Mouse (Mus musculus) layer of hippocampus, adult 6 months (tissue): ENCODE data around the gene Prkd2. TPM values are rescaled to one million over a fixed set of nuclear protein-coding genes. Genes with fewer than 3 reads are reported as not detected.

Experiments used
- long read RNA-seq, 2 experiments: library from polyadenylated mRNA; unstranded; transcript quantifications; one replicate each; pipeline ENCODE4 v2.0.0; 2019 to 2020
- polyA plus RNA-seq: library from polyadenylated mRNA; unstranded; fragments of <200 nt; fragmentation: Nextera tagmentation; gene quantifications from 2 replicates; pipeline ENCODE4 v1.2.3, GENCODE M21; 2021

Gene Prkd2
- polyA plus RNA-seq, result 0.85 and 0.94 TPM in 2 replicates
- long read RNA-seq, experiment 1, result 0 reads
- long read RNA-seq, experiment 2, transcript Prkd2-202 (19 exons, 3,251 nt), result major isoform, 5 of 14 reads
- long read RNA-seq, experiment 2, partial matches to known transcripts, result 6 of 14 reads
- long read RNA-seq, experiment 2, other reads (novel, unspliced or antisense), result 2 of 14 reads

GRCm38 (mm10) chr7:16842645-16843063 is at the start of gene Prkd2:
TSS of gene Prkd2 (plus strand) at chr7:16842902.

GRCm38 (mm10) chr7:16815351-16815941 is 27.3 kb upstream of the Prkd2 start, which contains the start of gene Strn4:
TSS of gene Strn4 (plus strand) at chr7:16815889.

GRCm38 (mm10) chr7:16816475-16817122 is 26.1 kb upstream of the Prkd2 start, which contains the start of gene Fkrp:
TSS of gene Fkrp (minus strand) at chr7:16816732.

GRCm38 (mm10) chr7:16875310-16875325 is 32.4 kb downstream of the Prkd2 start, which contains the start of gene Dact3:
TSS of gene Dact3 (plus strand) at chr7:16875317.

GRCm38 (mm10) chr7:16891641-16892351 is 49.1 kb downstream of the Prkd2 start, which contains the start of gene Gng8:
TSS of gene Gng8 (plus strand) at chr7:16891786.

GRCm38 (mm10) chr7:16906281-16906680 is 63.6 kb downstream of the Prkd2 start, which contains the start of gene Ptgir:
TSS of gene Ptgir (plus strand) at chr7:16906490.

Other genes with a start within 250 kb of the Prkd2 start
- gene Arhgap35, start 227.9 kb upstream of the Prkd2 start, polyA plus RNA-seq, result 11.8 and 13.4 TPM in 2 replicates
- 0.13 TPM in 1 of 2 replicates, not detected in the other for gene Ceacam15, start 167.2 kb upstream of the Prkd2 start, polyA plus RNA-seq
- gene Ceacam9, start 121.0 kb upstream of the Prkd2 start, polyA plus RNA-seq, result 0.10 TPM in 1 of 2 replicates, not detected in the other
- 475 and 500 TPM in 2 replicates for gene Ap2s1, start 104.5 kb upstream of the Prkd2 start, polyA plus RNA-seq
- 0.74 and 1.3 TPM in 2 replicates for gene Slc1a5, start 61.6 kb upstream of the Prkd2 start, polyA plus RNA-seq
- gene Strn4, start 27.0 kb upstream of the Prkd2 start, polyA plus RNA-seq, result 50.3 and 63.2 TPM in 2 replicates
- 20.2 and 23.1 TPM in 2 replicates for gene Fkrp, start 26.2 kb upstream of the Prkd2 start, polyA plus RNA-seq
- 9.3 and 10.3 TPM in 2 replicates for gene Dact3, start 32.4 kb downstream of the Prkd2 start, polyA plus RNA-seq
- 4.5 and 5.7 TPM in 2 replicates for gene Gng8, start 48.9 kb downstream of the Prkd2 start, polyA plus RNA-seq
- gene Ptgir, start 63.6 kb downstream of the Prkd2 start, polyA plus RNA-seq, result 0.05 and 0.08 TPM in 2 replicates
- gene Calm3, start 81.2 kb downstream of the Prkd2 start, polyA plus RNA-seq, result 493 and 510 TPM in 2 replicates
- gene Pnmal2, start 101.8 kb downstream of the Prkd2 start, polyA plus RNA-seq, result 112 and 113 TPM in 2 replicates
- 64.1 and 64.5 TPM in 2 replicates for gene Pnmal1, start 116.8 kb downstream of the Prkd2 start, polyA plus RNA-seq
- gene Gm42372, start 140.2 kb downstream of the Prkd2 start, polyA plus RNA-seq, result 9.1 and 9.2 TPM in 2 replicates
- 0.35 and 0.38 TPM in 2 replicates for gene Ccdc8, start 149.8 kb downstream of the Prkd2 start, polyA plus RNA-seq
- gene Ppp5c, start 185.0 kb downstream of the Prkd2 start, polyA plus RNA-seq, result 126 and 137 TPM in 2 replicates
- gene Hif3a, start 219.5 kb downstream of the Prkd2 start, polyA plus RNA-seq, result 0.30 and 0.78 TPM in 2 replicates
- gene Psg16, start 231.1 kb downstream of the Prkd2 start, polyA plus RNA-seq, result 1.9 and 2.7 TPM in 2 replicates